Mouse (Mus musculus) stomach, postnatal 0 days (tissue): ENCODE measurements around the gene Coro1a.

Source experiments
- CTCF ChIP-seq: IDR thresholded peaks from 2 replicates; pipeline ENCODE4 v1.5.1; 2016; ENCODE audit warnings: antibody characterized with exemption, low read depth, mild to moderate bottlenecking, moderate library complexity
- EP300 ChIP-seq: optimal IDR thresholded peaks from 2 replicates; pipeline ENCODE3; 2016; ENCODE audit warnings: antibody characterized with exemption

DNA sequence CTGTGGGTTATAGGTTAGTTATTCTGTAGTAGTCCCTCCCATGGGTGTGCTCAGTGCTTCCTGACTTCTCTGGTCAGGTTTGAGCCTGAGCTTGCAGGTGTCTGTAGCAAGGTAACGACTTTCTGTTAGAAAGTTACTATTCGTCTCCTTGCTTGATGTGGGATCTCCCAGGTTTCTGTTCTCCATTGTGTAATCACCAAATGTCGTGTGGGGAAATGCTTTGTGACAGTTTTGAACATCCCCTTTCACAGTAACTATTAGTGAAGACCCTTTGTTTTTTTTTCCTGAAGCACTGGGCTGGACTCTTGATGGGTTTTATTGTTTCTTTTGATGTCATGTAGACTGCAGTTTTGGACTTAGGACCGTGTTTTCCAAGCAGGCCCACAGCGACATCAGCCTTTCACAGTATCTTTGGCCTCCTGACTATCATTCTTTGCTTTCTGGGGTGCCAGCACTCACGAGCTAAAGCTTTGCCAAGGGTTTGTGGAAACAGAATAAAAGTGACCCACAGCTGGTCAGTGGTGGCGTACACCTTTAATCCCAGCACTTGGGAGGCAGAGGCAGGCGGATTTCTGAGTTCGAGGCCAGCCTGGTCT is 40.0 kb downstream of the Coro1a start:
- no peak for TF ChIP-seq CTCF
- TF ChIP-seq EP300: no peak
